Mouse (Mus musculus): Measurements from ENCODE around the gene Klrb1c. TPM values are rescaled to one million over a fixed set of nuclear protein-coding genes. Genes with fewer than 3 reads are reported as not detected.
"Not testable (repeated sequence)": the region's sequence is repeated elsewhere in the genome, so short reads cannot be mapped to it uniquely, and the experiment has no call there.

Gene Klrb1c
- total RNA-seq (2014; fragmentation: Nextera tagmentation), result not detected in 2 replicates
- total RNA-seq (2017), result 0.34 and 1.0 TPM in 2 replicates

DNA sequence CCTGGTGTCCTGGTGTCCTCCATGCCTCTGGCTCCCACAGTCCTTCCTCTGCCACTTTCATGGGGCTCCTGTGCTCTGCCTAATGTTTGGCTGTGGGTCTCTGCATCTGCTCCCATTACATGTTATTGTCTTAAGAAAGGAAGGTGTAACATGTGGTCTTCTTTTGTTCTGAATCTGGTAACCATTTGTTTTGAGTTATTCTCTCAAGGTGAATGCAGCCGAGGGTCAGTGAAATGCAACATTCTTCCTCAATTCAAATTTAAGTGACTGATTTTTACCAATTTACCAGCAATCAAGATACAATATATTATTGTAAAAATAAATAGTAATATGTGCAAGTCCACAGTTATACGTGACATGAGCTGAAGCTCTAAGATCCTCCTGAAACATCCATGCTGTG is at the start of gene Klrb1c:
Klrb1c (minus strand) TSS at position 101 of the 400 bp plus-strand sequence.
- no peak for ATAC-seq (replicated peaks; ENCODE audit: poor library complexity, severe bottlenecking)

DNA sequence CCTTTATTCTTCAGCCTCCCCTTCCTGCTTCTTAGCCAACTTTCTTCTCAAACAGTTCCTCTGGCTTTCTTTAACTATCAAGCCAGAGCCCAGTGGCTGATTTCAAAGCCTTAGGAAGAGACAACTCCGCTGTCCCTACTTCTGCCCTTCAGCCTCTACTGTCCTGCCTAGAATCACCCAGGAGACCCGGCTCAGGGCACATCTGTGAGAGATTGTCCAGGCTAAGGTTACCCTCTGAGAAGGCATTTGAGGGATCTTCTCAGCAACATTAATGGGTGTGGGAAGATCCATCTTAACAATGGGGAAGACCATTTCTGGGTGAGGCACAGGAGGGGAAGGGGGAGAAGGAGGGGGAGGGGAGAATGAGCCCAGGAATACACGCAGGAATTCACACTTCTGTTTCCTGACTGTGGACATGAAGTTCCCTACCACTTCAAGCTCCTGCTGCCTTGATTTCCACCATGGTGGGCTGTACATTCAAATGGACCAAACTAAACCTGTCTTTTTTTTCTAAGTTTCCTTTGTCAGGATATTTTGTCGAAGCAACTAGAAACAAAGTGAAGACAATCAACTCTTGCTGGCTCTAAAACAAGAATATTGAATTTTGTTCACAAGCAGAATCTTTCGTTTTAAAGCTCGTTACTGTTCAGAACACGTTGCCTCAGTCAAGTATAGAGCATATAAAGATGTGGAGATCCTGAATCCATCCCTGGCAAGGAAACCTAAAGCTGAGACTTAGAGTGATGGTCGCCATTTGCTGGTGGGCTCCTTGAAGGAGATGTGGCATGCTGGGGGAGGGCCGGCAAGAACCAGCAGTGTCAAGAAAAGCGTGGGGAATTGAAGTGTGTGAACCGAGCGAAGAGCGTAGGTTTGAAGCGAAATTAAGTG is 48.7 kb upstream of the Klrb1c start:
- ATAC-seq (replicated peaks; ENCODE audit: poor library complexity, severe bottlenecking), result no peak

DNA sequence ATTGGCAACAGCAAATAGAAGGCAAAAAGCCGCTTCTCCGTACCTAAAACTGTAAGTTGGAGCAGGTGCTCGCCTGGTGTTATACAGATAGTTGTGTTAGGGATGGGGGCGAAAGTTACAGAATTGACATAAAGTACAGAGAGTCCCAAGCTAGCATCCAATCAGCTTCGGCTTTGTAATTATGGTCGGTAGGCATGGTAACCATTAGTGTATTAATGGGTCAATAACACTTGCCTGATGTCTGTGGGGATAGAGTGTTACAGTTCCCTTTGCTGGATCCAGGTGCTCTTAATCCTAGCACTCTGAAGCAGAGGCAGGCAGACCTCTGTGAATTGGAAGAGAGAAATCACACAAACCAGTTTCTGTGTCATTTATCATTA is 47.9 kb upstream of the Klrb1c start:
- no peak for ATAC-seq (replicated peaks; ENCODE audit: poor library complexity, severe bottlenecking)

DNA sequence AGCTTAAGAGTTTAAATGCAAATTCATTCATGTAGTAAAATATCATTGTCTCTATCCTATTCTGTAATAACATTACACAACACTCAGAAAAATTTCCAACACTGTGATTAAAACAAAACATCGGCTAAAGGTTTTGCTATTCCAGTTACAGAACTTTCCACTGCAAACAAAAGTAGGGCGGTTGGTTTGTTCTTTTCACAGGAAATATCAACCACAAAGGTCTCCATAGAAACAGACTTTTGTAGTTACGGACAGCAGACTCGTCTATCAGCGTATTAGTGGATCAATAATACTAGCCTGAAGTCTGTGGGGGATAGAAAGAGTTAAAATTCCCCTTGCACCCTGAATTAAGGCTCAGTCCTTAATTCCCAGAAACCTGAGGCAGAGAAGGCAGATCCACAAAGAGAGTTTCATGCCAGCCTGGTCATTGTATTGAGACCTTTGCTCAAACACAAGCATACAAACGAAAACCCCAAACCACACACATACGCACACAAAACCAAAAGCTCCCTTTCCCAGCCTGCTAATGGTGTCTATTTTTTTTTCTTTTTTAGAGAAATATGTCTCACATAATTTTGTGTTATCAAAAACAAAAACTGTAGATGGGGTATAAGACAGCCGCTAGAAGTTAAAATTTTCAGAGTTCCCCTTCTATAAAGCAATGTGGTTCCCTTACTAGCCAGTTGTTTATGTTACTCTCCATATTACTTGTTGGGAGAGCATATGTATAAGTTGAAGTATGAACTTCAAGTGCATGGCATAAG is 47.4 kb upstream of the Klrb1c start:
- ATAC-seq (replicated peaks; ENCODE audit: poor library complexity, severe bottlenecking), result no peak; the same call in 1 of the 2 replicates

DNA sequence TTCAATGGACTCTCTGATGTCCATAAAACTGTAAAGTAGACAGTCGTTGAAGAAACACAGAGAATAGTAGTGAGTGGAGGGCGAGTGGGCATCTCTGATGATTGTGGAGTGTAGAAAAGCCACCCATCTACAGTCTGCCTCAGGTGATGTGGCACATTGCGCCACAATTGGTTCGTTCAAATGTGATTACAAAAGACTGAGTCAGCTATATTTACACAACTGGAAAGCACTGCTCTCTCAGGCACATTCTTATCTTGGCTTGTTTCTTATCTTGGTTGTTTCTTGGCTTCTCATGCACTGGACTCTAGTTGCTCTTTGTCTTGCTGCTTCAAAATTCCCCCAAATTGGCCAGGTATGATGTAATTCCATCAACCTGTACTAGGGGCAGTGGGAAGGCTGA is 46.6 kb upstream of the Klrb1c start:
- peak; percentile 11; the same call in 1 of the 2 replicates for ATAC-seq (replicated peaks; ENCODE audit: poor library complexity, severe bottlenecking)

DNA sequence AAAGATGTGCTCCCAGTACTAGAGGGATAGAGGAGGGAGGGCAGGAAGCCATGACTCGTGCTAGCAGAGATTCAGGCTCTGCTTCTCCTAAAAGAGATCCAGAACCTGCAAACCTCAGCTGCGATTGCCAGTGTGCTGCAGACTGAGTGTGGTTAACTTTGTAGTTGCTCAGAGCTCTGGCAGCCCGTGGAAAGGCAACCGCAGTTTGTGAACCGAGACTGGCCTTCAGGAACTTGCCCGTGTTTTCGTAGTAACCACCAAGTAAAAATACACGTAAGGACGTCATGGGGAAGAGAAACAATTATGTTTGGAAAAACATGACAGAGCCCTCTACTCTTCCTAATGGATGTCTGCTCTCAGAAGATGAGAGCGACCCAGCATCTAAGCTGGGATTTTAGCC is 44.0 kb upstream of the Klrb1c start:
- no peak for ATAC-seq (replicated peaks; ENCODE audit: poor library complexity, severe bottlenecking)

DNA sequence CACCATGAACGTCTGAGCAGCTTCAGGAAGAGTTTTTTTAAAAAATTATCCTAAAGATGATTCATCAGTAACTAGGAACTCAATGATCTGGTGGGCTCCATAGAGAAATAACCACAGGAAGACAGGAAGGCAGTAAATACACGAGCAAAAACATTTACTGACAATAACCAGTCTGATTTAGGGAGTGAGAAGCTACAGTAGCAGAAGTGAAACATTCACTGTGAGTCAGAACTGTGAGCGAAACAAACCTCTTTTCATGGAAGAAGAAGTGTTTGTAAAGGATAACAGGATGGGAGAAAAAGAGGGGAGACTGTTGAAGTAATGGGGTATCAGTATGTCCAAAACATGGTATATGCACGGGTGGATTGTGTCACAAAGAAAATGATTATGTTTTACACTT is 40.8 kb upstream of the Klrb1c start:
- peak; percentile 58 for ATAC-seq (replicated peaks; ENCODE audit: poor library complexity, severe bottlenecking)

DNA sequence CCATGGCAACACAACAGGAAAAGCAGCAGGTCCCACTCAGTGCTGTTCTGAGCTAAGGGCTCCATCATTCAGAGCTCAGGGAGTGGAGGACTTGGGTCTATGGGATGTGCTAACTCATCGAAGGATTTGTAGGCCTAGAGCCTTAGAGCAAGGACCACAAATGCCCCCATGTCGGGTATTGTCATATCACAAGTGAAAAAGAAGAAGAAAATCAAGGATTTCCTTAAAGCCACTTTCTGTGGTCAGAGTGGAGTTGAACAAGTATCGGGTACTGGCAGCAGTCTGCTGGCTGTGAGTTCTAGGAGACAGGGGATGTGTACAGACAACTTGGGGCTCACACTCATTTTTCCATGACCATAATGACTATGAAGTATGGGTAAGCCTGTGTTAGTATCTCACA is 37.8 kb upstream of the Klrb1c start:
- peak; percentile 31 for ATAC-seq (replicated peaks; ENCODE audit: poor library complexity, severe bottlenecking)

DNA sequence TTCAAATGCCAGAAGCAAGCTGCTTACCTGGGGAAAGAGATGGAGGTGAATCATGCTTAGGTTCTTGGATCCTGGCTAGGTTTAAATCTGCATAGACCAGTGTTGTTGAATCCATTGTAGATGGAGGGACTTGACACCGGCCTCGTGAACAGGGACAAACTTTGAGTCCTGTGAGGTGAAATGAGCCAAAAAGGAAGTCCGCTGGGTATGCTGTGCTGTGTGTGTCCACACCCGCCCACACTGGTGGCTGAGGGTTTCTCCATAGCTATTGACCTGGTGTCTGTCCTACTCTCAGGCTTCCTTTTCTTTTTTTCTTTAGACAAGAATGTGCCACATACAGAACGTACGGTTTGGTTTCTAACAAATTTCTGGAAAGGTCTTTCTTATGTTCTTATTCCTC is 37.1 kb upstream of the Klrb1c start, which contains the start of the genes Gm44511 and Klrb1b:
Gm44511 (minus strand) TSS at position 184 of the 400 bp plus-strand sequence.
Klrb1b (minus strand) TSS at position 200 of the 400 bp plus-strand sequence.
- peak; percentile 56 for ATAC-seq (replicated peaks; ENCODE audit: poor library complexity, severe bottlenecking)

DNA sequence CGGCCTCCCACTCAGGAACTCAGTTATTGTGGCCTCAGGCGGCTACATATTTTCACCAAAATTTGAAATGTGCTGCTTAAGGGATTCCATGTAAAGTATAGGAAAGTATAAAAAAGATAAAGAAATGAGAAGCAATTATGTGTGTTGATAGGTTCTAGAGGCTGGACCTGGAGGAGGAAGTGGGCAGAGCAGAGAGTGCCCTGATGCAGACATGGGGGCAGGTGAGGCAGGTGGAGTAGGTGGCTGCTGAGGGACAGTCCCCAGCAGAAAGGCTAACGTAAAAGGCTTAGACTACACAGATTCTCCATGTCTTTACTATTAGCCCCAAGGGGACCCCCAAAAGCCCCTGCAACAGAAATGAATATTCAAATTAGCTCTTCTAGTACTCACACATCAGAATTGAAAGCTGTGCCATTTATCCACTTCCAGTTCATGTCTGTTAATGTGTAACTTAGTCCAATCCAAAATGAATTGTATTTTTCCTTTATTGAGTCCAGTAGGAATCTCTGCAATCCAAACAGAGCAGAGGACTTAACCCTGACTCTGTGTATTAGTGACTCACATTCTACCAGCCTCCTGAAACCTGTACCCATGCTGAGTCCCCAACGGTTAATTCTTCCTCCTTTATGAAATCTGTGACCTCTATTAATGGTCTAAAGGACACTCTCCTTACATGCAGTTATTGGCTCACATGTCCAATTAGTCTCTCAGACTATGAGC is 29.2 kb upstream of the Klrb1c start:
- ATAC-seq (replicated peaks; ENCODE audit: poor library complexity, severe bottlenecking), result no peak

DNA sequence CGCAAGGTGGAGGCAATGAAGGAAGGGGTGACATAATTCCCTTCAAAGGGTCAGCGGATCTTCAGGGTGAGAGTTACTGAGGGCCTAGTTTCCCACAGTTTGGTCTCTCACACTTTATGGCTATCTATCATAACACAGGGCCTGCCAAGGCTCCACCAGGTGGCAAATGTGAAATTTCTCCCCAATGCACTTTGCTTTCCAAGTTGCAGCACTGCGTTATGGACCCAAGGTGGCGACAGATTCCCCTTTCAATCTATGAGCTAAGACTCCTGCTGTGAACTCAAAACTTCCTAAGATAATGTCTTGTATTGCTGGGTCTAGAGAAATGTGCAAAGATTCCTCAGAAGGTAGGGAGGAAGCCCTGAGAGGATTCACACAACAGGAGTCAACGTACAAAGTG is 19.5 kb upstream of the Klrb1c start:
- peak; percentile 66 for ATAC-seq (replicated peaks; ENCODE audit: poor library complexity, severe bottlenecking)

DNA sequence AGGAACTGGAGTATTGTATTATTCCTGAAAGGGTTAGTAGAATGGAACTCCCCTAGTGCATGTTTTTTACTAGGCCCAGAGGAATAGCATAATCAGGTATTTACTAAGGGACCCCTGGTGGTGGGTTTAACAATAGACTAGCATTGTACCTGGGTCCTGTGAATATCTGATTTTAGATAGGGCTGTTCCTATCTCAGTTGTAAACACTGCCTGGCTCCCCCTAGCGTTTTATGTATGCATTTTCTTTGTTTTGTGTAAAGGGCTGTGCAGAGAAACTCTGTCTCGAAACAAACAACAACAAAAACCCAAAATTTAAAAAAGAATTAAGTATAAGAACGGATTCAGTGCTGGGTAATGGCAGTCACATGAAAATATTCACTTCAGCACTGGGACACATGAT is 18.0 kb upstream of the Klrb1c start:
- ATAC-seq (replicated peaks; ENCODE audit: poor library complexity, severe bottlenecking), result no peak

DNA sequence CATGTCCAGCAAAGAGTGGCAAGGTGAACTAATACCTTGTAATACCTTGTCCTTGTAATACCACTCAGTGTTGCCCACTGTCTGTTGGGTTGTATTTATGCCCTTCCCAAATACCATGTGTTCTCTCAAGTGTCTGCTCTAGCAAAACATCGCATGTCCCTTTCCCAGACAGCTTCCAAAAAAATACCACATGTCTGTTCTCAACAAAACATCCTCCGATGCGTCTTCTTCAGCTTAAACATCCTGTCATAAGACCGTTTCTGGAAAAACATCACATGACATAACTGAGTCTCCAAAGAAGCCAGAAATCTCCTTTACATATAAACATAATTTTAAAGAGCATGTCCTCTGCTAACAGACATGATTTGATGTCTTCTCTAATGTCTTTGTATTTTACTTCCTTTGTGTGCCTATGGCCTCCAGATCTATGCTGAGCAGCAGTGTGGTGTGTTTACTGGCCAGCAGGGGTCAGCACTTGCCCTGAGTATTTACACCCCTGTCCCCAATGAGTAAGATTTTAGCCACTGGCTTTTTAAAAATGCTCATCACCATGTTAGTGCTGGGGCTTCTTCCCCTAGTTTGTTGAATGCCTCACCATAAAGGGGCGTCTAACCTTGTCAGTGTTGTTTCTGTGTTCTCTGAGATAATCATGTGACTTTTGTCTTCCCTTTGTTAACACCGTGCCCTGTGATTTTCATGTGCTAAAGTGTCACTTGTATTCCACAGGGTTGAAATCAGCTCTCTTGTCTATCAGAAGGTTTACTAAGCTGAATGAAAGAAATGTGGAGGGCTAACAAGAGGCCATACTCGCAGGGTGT is 16.0 kb upstream of the Klrb1c start:
- ATAC-seq (replicated peaks; ENCODE audit: poor library complexity, severe bottlenecking), result peak; percentile 64

DNA sequence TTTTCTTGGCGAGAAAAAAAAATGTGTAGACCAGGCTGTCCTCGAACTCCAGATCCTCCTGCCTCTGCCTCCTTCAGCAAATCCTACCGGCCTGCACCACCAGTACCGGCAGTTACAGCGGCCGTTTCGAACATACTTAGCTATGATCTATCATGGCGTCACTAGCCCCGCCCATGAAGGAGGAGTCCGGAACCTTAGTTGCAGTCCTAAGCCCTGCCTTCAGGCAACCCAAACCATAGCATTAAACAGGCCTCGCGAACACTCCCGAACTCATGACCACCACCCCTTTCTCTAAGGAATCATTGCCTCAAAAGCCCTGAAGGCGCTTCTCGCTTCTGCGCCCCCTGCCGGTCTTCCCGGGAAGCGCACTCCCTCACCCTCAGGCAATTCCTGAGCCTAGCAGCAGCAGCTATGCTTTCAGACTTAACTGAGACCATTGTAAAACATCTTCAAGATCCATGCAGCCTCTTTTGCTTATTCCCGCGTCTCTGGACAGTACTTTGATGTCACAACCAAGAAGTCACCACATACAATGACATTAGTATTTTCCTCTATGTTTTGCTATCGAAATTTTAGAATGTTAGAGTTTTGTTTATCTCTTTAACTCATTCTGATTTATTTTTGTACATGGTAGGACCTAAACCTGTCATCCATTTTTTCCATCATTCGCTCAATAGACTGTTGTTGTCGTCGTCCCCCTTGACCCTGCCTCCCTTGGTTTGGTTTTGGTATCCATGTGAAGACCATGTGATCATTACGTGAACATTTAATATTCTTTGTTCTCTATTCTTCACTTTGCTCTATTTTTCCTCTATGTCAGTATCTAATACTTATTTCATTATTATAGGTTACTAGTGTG is 14.2 kb upstream of the Klrb1c start:
- peak; percentile 75 for ATAC-seq (replicated peaks; ENCODE audit: poor library complexity, severe bottlenecking)

DNA sequence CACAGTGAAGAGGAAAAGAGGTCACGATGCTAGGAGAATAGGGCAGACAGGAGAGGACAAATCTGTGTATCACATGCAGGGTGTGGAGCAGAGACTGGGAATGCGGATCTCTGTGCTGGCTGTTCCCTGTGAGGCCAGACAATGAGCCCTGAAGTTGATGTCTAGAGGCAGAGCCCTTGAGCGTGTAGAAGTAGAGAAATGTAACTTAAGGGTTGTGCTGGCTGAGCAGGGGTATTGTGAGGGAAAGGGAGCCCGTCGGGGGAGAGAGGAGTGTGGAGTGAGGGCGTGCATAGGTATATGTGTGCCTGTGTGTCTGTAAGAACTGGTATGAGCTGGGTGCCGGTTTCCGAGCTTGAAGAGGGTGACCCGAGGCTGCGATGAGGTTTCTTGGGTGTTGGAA is 13.5 kb upstream of the Klrb1c start:
- ATAC-seq (replicated peaks; ENCODE audit: poor library complexity, severe bottlenecking), result no peak

DNA sequence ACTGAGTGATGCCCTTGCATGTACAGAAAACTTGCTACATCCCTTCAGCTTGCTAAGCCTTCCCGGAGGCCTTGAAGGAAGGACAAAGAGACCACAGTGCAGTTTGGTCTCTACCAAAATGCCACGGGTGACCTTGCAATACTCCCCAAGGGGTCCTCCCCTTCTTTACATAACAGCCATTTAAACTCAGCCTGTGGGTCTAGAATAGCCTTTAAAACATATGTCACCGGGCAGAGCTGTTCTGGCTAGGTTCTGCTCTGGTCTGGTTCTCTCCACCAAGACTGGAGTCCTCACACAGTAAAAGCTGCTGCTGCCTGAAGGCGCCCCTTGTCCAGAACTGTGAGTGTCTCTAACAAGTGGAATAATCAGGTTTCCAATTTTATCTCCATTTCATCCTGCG is 11.7 kb upstream of the Klrb1c start:
- ATAC-seq (replicated peaks; ENCODE audit: poor library complexity, severe bottlenecking), result not testable (repeated sequence)

DNA sequence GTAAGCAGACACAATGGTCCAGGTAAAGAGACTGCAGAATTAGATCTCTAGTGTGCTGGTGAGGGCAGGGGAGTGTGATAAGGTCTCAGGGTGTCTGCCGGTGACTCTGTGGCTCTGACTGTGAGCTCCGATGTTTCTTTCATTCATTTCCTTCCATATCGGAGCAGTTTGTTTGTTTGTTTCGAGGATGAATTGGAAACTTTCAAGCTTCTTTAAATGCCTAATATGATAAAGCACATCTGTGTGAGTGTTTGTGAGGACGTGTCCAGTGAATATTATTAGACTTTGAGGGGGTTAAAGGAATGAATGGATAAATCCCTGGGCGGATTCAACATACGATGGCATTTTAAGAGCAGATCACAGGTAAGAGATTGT is 10.9 kb upstream of the Klrb1c start:
- ATAC-seq (replicated peaks; ENCODE audit: poor library complexity, severe bottlenecking), result no peak

DNA sequence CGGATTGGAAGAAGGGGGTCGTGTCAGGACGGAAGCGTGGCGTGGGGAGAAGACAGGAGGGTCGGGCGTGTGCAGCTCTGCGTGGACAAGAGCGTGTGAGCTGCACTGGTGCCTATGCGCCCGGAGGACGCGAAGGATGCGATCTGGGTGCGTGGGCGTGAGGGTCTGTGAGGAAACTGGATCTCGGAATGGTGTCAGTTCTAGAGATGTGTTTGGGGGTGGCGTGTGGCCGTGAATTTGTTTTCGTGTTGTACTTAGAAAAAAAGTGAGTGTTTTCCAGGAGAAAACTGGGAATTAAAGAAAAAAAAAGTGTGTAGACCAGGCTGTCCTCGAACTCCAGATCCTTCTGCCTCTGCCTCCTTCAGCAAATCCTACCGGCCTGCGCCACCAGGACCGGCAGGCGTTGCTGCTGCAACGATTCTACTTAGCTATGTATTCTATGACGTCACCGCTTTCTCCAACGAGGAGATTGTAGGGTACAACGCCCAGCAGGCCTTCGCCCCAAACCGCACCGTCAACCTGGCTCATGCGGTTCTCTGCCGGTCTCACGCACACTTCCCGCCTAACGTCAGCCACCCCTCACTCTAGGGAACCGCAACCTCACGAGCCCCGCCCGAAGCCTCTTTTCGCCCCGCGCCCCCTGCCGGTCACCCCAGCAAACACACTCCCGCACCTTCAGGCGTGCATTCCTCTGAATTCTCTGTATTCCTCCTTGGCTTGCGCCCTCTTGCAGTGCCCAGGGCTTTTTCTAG is 10.3 kb upstream of the Klrb1c start:
- peak; percentile 52 for ATAC-seq (replicated peaks; ENCODE audit: poor library complexity, severe bottlenecking)

Data from granulocyte monocyte progenitor cell, adult 5-6 weeks (primary cell).